Mouse (Mus musculus): Measurements from ENCODE around the gene Zfp791. TPM values are rescaled to one million over a fixed set of nuclear protein-coding genes. Genes with fewer than 3 reads are reported as not detected.
"Not testable (repeated sequence)": the region's sequence is repeated elsewhere in the genome, so short reads cannot be mapped to it uniquely, and the experiment has no call there.

The Zfp791 gene
- total and polyA plus RNA-seq, 3 experiments, result 0.03 TPM; not detected in 2

- H3K36me3 ChIP-seq (ENCODE audit: control insufficient read depth in 1 of 2, insufficient read depth in 2 of 2, low read length in 2 of 2), result peaks cover 0 to 19% of the 10 kb centered on the region in 2 experiments; a peak in 2 of 4 replicates
Observed at GRCm38 (mm10) chr8:85083108-85083813, 39.6 kb downstream of the Zfp791 start, which contains the start of gene Man2b1. Gene Man2b1, plus strand, starts transcription at chr8:85083270.

GRCm38 (mm10) chr8:85082169-85082568, 40.7 kb downstream of the Zfp791 start:
- peaks cover 2 to 19% of the 10 kb centered on the region in 2 experiments for H3K36me3 ChIP-seq (ENCODE audit: control insufficient read depth in 1 of 2, insufficient read depth in 2 of 2, low read length in 2 of 2)
- peaks cover 8 to 30% of the 10 kb centered on the region in 2 experiments for H3K4me1 ChIP-seq (ENCODE audit: control insufficient read depth in 1 of 2, insufficient read depth in 2 of 2, low read length in 2 of 2)
- peaks cover 10% of the 10 kb centered on the region for H3K79me2 ChIP-seq (ENCODE audit: control insufficient read depth, insufficient read depth, low read length, poor library complexity)
- H3K27me3 ChIP-seq (ENCODE audit: control insufficient read depth in 1 of 2, insufficient read depth in 2 of 2, low read length in 2 of 2); H3K9me3 ChIP-seq (replicated peaks; ENCODE audit: insufficient read depth, low read length): not testable (repeated sequence)
- peak overlapping the region in 1 of 2 experiments; percentile 46; a peak in 2 of 4 replicates for H3K4me3 ChIP-seq (ENCODE audit: control insufficient read depth in 1 of 2, insufficient read depth in 1 of 2, low read depth in 2 of 2, low read length in 2 of 2)
- peak; percentile 77 for DNase-seq (ENCODE audit: low read depth, low spot score)
- H3K9ac ChIP-seq (ENCODE audit: control insufficient read depth, low read depth, low read length, poor library complexity, severe bottlenecking), result peak overlapping the region; percentile 21
- TF ChIP-seq ZNF384 (IDR thresholded peaks at IDR 0.05; ENCODE audit: low read depth, low read length) (peak; percentile 31; the same call in 1 of the 2 replicates), ETS1 (IDR thresholded peaks at IDR 0.05; ENCODE audit: low read depth, low read length) (peak; percentile 63; the same call in 1 of the 2 replicates), CHD1 (IDR thresholded peaks at IDR 0.05; ENCODE audit: low read depth, low read length) (0 out of 2 replicates have a peak, but pooled peaks have one; percentile 38), NELFE (IDR thresholded peaks at IDR 0.05; ENCODE audit: low read depth, low read length) (peak; percentile 18; the same call in 1 of the 2 replicates), SIN3A (IDR thresholded peaks at IDR 0.05; ENCODE audit: low read length) (peak; percentile 36), EP300 (IDR thresholded peaks at IDR 0.05; ENCODE audit: low read depth in 1 of 2, low read length in 2 of 2) (peak; percentile 12 to 13; a peak in 1 of 4 replicates), MXI1 (IDR thresholded peaks at IDR 0.05; ENCODE audit: low read depth, low read length) (peak; percentile 48)
- peak overlapping the region; percentile 94 for H3K27ac ChIP-seq (ENCODE audit: control insufficient read depth, low read depth, low read length)

More at GRCm38 (mm10) chr8:85083108-85083813, 39.6 kb downstream of the Zfp791 start, which contains the start of gene Man2b1:
- H3K9me3 ChIP-seq (replicated peaks; ENCODE audit: insufficient read depth, low read length), result no peaks in the 10 kb centered on the region
- peak within 1 kb of the TSS; percentile 54 to 76 for H3K4me3 ChIP-seq (ENCODE audit: control insufficient read depth in 1 of 2, insufficient read depth in 1 of 2, low read depth in 2 of 2, low read length in 2 of 2)
- H3K9ac ChIP-seq (ENCODE audit: control insufficient read depth, low read depth, low read length, poor library complexity, severe bottlenecking), result peak within 1 kb of the TSS; percentile 63
- H3K79me2 ChIP-seq (ENCODE audit: control insufficient read depth, insufficient read depth, low read length, poor library complexity), result peaks cover 10% of the 10 kb centered on the region
- DNase-seq (ENCODE audit: low read depth, low spot score), result peak; percentile 95
- no peaks in the 10 kb centered on the region for H3K27me3 ChIP-seq (ENCODE audit: control insufficient read depth in 1 of 2, insufficient read depth in 2 of 2, low read length in 2 of 2)
- peak within 1 kb of the TSS; percentile 94 for H3K27ac ChIP-seq (ENCODE audit: control insufficient read depth, low read depth, low read length)
- H3K4me1 ChIP-seq (ENCODE audit: control insufficient read depth in 1 of 2, insufficient read depth in 2 of 2, low read length in 2 of 2), result peaks cover 8 to 30% of the 10 kb centered on the region in 2 experiments
- TF ChIP-seq TCF12 (IDR thresholded peaks at IDR 0.05; ENCODE audit: low read depth, low read length) (no peak), CTCF (IDR thresholded peaks at IDR 0.05 in 2 of 3, conservative IDR thresholded peaks at IDR 0.05 in 1 of 3; ENCODE audit: control insufficient read depth in 1 of 3, insufficient read depth in 1 of 3, low read depth in 2 of 3, low read length in 3 of 3, poor library complexity in 1 of 3, severe bottlenecking in 1 of 3) (peak in 1 of 3 experiments; percentile 25; a peak in 1 of 6 replicates), USF1 (IDR thresholded peaks at IDR 0.05; ENCODE audit: low read depth, low read length) (peak; percentile 66), ZNF384 (IDR thresholded peaks at IDR 0.05; ENCODE audit: low read depth, low read length) (no peak), E2F4 (IDR thresholded peaks at IDR 0.05; ENCODE audit: borderline replicate concordance, low read depth, low read length) (no peak), HCFC1 (IDR thresholded peaks at IDR 0.05; ENCODE audit: low read depth, low read length) (peak; percentile 40; the same call in 1 of the 2 replicates), POLR2A (IDR thresholded peaks at IDR 0.05; ENCODE audit: control insufficient read depth in 1 of 2, insufficient read depth in 1 of 2, low read depth in 1 of 2, low read length in 2 of 2, poor library complexity in 1 of 2) (peak; percentile 66 to 80; a peak in 3 of 4 replicates), BHLHE40 (IDR thresholded peaks at IDR 0.05; ENCODE audit: borderline replicate concordance, low read depth, low read length) (peak; percentile 76; the same call in 1 of the 2 replicates), TAL1 (IDR thresholded peaks at IDR 0.05; ENCODE audit: low read length) (no peak), MAX (IDR thresholded peaks at IDR 0.05; ENCODE audit: low read length) (peak; percentile 59; the same call in 1 of the 2 replicates), MAZ (IDR thresholded peaks at IDR 0.05; ENCODE audit: low read depth, low read length) (0 out of 2 replicates have a peak, but pooled peaks have one; percentile 52), ELF1 (IDR thresholded peaks at IDR 0.05; ENCODE audit: low read depth, low read length) (peak; percentile 46; the same call in 1 of the 2 replicates), MXI1 (IDR thresholded peaks at IDR 0.05; ENCODE audit: low read depth, low read length) (peak; percentile 64; the same call in 1 of the 2 replicates), GATA1 (IDR thresholded peaks at IDR 0.05; ENCODE audit: low read depth, low read length) (no peak), ETS1 (IDR thresholded peaks at IDR 0.05; ENCODE audit: low read depth, low read length) (0 out of 2 replicates have a peak, but pooled peaks have one; percentile 23), ZMIZ1 (IDR thresholded peaks at IDR 0.05; ENCODE audit: low read depth, low read length) (peak; percentile 79; the same call in 1 of the 2 replicates), TBP (IDR thresholded peaks at IDR 0.05; ENCODE audit: low read depth, low read length) (peak; percentile 68; the same call in 1 of the 2 replicates), EP300 (IDR thresholded peaks at IDR 0.05; ENCODE audit: low read depth in 1 of 2, low read length in 2 of 2) (0 out of 4 replicates have a peak, but pooled peaks of 1 of the 2 experiments have one; percentile 15), NELFE (IDR thresholded peaks at IDR 0.05; ENCODE audit: low read depth, low read length) (peak; percentile 59), NRF1 (IDR thresholded peaks at IDR 0.05; ENCODE audit: insufficient read depth, low read depth, low read length, poor library complexity, severe bottlenecking) (no peak)

All from MEL (cell line).